Mouse (Mus musculus) midbrain, postnatal 0 days (tissue): ENCODE data around the gene Zswim5. TPM values are rescaled to one million over a fixed set of nuclear protein-coding genes. Genes with fewer than 3 reads are reported as not detected.

ENCODE experiments used
- ATAC-seq: fragments of 200-750 bp; cut with Nextera tagmentation; 2 replicates; pipeline ENCODE4 v1.8.0; 2017; ENCODE audit warnings: moderate number of reproducible peaks, mild to moderate bottlenecking, moderate TSS enrichment, moderate library complexity; ENCODE audit not compliant: low FRiP score
- DNase-seq: peaks from one replicate; pipeline ENCODE4 v3.0.0-alpha.2; 2015; ENCODE audit warnings: low spot score
- H3K27ac ChIP-seq: fragments of 300-500 bp; sonication (generic); 2 replicates; pipeline ENCODE4 v1.5.1; 2014; ENCODE audit warnings: low read depth, mild to moderate bottlenecking, low read length, mixed read lengths
- H3K27me3 ChIP-seq: fragments of 300-500 bp; sonication (generic); 2 replicates; pipeline ENCODE4 v1.6.1; 2014; ENCODE audit warnings: low read length, control low read depth, mixed read lengths; ENCODE audit not compliant: insufficient read depth
- H3K36me3 ChIP-seq: fragments of 300-500 bp; sonication (generic); 2 replicates; pipeline ENCODE4 v1.6.1; 2014; ENCODE audit warnings: low read length, control low read depth, mixed read lengths; ENCODE audit not compliant: insufficient read depth
- H3K4me1 ChIP-seq: fragments of 300-500 bp; sonication (generic); 2 replicates; pipeline ENCODE4 v1.6.1; 2014; ENCODE audit warnings: mild to moderate bottlenecking, control low read depth, antibody characterized with exemption, low read length, mixed read lengths; ENCODE audit not compliant: insufficient read depth
- H3K4me2 ChIP-seq: fragments of 300-500 bp; sonication (generic); 2 replicates; pipeline ENCODE4 v1.6.1; 2014; ENCODE audit warnings: low read depth, mild to moderate bottlenecking, low read length, mixed read lengths; ENCODE audit not compliant: poor library complexity, severe bottlenecking
- H3K4me3 ChIP-seq: fragments of 300-500 bp; sonication (generic); 2 replicates; pipeline ENCODE4 v1.5.1; 2014; ENCODE audit warnings: low read depth, mild to moderate bottlenecking, low read length, moderate library complexity
- H3K9ac ChIP-seq: fragments of 300-500 bp; sonication (generic); replicated peaks from 2 replicates; pipeline ENCODE4 v1.6.1; 2014; ENCODE audit warnings: mild to moderate bottlenecking, low read length, moderate library complexity, mixed read lengths; ENCODE audit not compliant: poor library complexity, severe bottlenecking
- H3K9me3 ChIP-seq: fragments of 300-500 bp; sonication (generic); 2 replicates; pipeline ENCODE4 v1.6.1; 2016; ENCODE audit warnings: low read length, control low read depth
- CTCF ChIP-seq: IDR thresholded peaks from 2 replicates; pipeline ENCODE4 v1.5.1; 2016; ENCODE audit warnings: antibody characterized with exemption, mild to moderate bottlenecking
- WGBS: fragments of 180-500 bp; shearing (Covaris S2); extraction: QIAGEN DNeasy Blood & Tissue Kit; methylation state at CpG from one replicate; pipeline ENCODE4 v1.1.7; 2014; 5-methylcytosine and 5-hydroxymethylcytosine counted together
- polyA plus RNA-seq: library from polyadenylated mRNA; unstranded; fragments of >200 nt; fragmentation: Nextera tagmentation; extraction: Ambion mirVana; gene quantifications from 2 replicates; pipeline ENCODE4 v1.2.1, GENCODE M21; 2015
- total RNA-seq: library from RNA; depleted of rRNA; stranded (reverse); fragments of >200 nt; gene quantifications from 2 replicates; pipeline ENCODE4 v1.2.3, GENCODE M21; 2014

The Zswim5 gene
- total and polyA plus RNA-seq, 2 experiments from 2014 or later, result 2.4 to 23.0 TPM

DNA sequence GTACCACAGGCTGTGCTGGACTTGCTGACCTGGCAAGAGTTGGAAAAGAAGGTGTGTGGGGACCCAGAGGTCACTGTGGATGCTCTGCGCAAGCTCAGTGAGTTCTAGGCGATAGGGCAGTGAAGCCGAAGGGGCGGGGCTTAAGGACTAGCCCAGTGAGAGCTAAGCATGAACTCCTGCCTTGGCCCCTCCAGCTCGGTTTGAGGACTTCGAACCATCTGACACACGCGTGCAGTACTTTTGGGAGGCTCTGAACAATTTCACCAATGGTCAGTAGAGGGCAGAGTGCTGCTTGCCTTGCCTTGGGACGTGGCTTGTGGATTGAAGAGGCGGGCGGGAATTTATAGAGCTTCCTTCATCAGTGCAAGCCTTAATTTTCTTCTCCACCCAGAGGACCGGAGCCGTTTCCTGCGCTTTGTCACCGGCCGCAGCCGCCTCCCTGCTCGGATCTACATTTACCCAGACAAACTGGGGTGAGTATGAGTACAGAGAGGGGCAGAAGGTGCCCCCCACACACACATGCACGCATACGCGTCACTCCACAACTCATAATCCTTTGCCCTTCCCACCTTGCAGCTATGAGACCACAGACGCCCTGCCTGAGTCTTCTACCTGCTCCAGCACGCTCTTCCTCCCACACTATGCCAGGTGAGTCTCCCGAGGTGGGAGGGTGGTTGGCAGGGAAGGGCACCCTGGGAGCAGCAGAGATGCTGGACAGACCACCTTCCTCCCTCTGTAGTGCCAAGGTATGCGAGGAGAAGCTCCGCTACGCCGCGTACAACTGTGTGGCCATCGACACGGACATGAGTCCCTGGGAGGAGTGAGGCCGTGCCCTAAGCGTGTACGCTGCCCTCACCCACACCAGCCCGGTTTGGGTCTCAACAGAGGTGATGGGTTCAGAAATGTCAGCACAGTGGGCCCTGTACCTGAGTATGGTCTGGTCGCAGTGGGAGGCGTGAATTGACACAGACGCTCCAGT, 125.7 kb downstream of the Zswim5 start:
- no peak overlapping the region for H3K4me2 ChIP-seq
- peaks cover 62% of the 10 kb centered on the region for H3K36me3 ChIP-seq
- H3K4me3 ChIP-seq, result no peak overlapping the region
- WGBS, result 58% methylated on average over 38 of the region's 38 CpGs
- H3K27me3 ChIP-seq, result no peaks in the 10 kb centered on the region
- H3K27ac ChIP-seq, result no peak overlapping the region
- peak; percentile 80 for TF ChIP-seq CTCF
- DNase-seq (peak; percentile 84), ATAC-seq (no peak; the same call in 1 of the 2 replicates)
- H3K9me3 ChIP-seq, result no peaks in the 10 kb centered on the region
- H3K4me1 ChIP-seq, result no peaks in the 10 kb centered on the region
- H3K9ac ChIP-seq, result no peak overlapping the region

DNA sequence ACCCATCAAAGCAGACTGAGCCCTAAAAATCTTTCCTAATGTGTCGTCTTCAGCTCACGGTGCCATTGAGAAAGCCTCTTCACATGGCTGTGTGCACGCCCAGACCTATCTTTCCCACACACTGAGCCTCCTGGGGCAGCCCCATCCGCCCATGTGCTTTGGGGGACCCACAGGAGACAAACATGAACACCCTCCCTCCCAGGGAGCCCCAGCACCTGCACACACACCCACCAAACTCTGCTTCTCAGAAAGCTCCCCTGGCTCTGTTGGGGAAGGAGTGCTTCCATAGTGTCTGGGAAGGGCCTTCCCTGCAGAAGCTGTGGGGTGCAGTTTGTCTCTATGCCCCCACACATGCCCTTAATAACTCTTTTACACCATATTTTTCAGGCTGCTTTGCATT, 127.5 kb downstream of the Zswim5 start:
- no peak for TF ChIP-seq CTCF
- Histone ChIP-seq H3K4me2 (no peak overlapping the region), H3K9ac (no peak overlapping the region), H3K4me1 (no peaks in the 10 kb centered on the region), H3K27me3 (no peaks in the 10 kb centered on the region), H3K4me3 (no peak overlapping the region), H3K9me3 (no peaks in the 10 kb centered on the region), H3K36me3 (peaks cover 49% of the 10 kb centered on the region), H3K27ac (no peak overlapping the region)
- WGBS, result 87% methylated on average over 4 of the region's 4 CpGs
- no peak for ATAC-seq
- no peak for DNase-seq

DNA sequence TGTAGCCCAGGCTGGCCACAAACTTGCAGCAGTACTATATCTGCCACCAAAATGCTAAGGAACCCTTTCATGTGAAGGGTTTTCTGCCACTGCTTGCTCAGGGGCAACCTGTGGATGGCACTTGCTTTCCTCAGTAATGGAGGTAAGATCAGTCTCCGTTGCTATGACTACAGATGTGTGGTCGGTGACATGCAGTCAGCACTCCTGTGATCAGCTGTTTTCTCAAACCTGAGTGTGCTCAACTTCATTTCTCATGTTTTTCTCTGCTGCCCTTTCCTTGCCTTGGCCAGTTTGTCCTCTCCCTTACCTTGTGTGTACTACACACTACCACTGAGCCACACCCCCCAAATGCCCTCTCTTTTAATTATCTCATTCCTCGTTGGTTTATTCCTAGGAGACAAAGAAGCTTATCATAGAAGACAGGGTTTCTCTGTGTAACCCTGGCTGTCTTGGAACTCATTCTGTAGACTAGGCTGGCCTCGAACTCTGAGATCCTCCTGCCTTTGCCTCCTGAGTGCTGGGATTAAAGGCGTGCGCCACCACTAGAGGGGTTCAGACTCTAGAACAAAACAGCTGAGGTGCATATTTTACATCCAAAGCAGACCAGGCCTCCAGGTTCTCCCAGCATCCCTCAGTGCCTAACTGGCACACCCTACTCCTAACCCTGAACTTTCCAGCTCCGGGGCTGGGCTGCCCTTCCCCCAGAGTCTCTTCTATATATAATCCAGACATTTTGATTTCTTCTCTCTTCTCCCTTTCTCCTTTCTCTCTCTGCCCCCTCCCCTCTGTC, 128.6 kb downstream of the Zswim5 start:
- ATAC-seq (no peak), DNase-seq (no peak)
- Histone ChIP-seq H3K27ac (no peak overlapping the region), H3K4me3 (no peak overlapping the region), H3K4me1 (no peaks in the 10 kb centered on the region), H3K9me3 (no peaks in the 10 kb centered on the region), H3K27me3 (no peaks in the 10 kb centered on the region), H3K36me3 (peaks cover 38% of the 10 kb centered on the region), H3K4me2 (no peak overlapping the region), H3K9ac (no peak overlapping the region)
- WGBS, result 74% methylated on average over 7 of the region's 7 CpGs
- TF ChIP-seq CTCF, result 0 out of 2 replicates have a peak, but pooled peaks have one; percentile 5

DNA sequence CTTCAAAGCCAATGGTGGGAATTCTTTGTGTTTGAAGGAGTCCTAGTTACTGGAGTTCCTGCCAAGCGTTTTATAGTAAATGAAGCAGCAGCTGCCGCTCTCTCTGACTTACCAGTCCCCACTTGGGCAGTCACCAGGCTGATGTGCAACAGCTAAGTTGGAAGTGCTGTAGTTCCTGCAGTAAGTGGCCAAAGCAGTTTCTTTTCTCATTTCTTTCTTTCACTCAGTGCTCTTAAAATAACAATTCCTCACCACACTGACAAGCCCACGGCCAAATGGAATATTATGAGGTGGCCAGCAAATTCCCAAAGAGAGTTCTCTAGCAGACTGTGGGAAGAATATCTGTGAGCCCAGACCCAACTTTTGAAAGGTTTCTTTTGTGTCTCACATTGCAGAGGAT, 129.9 kb downstream of the Zswim5 start:
- H3K9ac ChIP-seq, result no peak overlapping the region
- no peak overlapping the region for H3K4me2 ChIP-seq
- H3K27ac ChIP-seq, result no peak overlapping the region
- no peaks in the 10 kb centered on the region for H3K9me3 ChIP-seq
- H3K4me1 ChIP-seq, result no peaks in the 10 kb centered on the region
- 66% methylated on average over 3 of the region's 3 CpGs for WGBS
- ATAC-seq (no peak), DNase-seq (peak; percentile 34)
- H3K36me3 ChIP-seq, result peaks cover 27% of the 10 kb centered on the region
- no peaks in the 10 kb centered on the region for H3K27me3 ChIP-seq
- TF ChIP-seq CTCF, result no peak
- H3K4me3 ChIP-seq, result no peak overlapping the region

DNA sequence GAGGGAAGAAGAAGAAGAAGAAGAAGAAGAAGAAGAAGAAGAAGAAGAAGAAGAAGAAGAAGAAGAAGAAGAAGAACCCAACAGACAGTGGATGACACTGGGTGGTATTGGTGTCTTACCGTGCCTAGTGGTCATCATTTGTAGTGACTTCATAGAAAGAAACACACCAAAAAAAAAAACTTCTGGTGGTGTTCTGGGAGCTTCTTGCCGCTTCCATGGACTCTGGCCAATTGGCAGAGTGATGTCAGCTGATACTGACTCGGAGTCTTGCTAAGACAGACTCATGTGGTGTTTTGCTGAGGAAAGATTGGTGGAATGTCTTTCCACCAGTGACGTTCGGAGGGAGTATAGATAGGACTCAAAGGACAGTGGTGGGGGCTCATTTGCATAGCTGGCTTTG, 133.1 kb downstream of the Zswim5 start:
- no peaks in the 10 kb centered on the region for H3K4me1 ChIP-seq
- H3K4me2 ChIP-seq, result no peak overlapping the region
- no peaks in the 10 kb centered on the region for H3K36me3 ChIP-seq
- no peaks in the 10 kb centered on the region for H3K27me3 ChIP-seq
- no peak overlapping the region for H3K27ac ChIP-seq
- no peak for DNase-seq
- H3K9ac ChIP-seq, result no peak overlapping the region
- 84% methylated on average over 5 of the region's 5 CpGs for WGBS
- H3K4me3 ChIP-seq, result no peak overlapping the region
- no peaks in the 10 kb centered on the region for H3K9me3 ChIP-seq
- ATAC-seq, result no peak
- no peak for TF ChIP-seq CTCF

DNA sequence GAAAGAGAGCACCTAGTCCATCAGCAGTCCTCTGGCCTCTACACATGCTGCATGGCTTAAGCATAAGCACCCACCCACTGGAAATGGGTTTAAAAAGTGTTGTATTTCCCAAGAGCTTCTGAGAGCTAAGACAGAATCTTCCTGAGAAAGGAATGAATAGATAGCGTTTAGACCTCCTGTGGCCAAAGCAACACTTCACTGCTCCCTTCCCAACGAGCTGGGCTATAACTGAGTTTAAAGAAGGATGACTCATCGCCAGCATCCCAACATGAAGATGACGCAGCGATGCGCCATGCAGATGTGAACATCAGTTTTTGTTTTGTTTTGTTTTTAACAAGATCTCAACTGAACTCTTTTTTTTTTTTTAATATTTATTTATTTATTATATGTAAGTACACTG, 136.4 kb downstream of the Zswim5 start:
- Histone ChIP-seq H3K4me3 (no peak overlapping the region), H3K4me2 (no peak overlapping the region), H3K9me3 (no peaks in the 10 kb centered on the region), H3K36me3 (no peaks in the 10 kb centered on the region), H3K27ac (no peak overlapping the region), H3K27me3 (no peaks in the 10 kb centered on the region), H3K4me1 (no peaks in the 10 kb centered on the region), H3K9ac (no peak overlapping the region)
- DNase-seq (no peak), ATAC-seq (no peak)
- 82% methylated on average over 6 of the region's 6 CpGs for WGBS
- TF ChIP-seq CTCF, result no peak
